Mouse (Mus musculus) adrenal gland, postnatal 36 days (tissue): ENCODE measurements around the gene Numb. TPM values are rescaled to one million over a fixed set of nuclear protein-coding genes. Genes with fewer than 3 reads are reported as not detected.
"Not testable (repeated sequence)": the region's sequence is repeated elsewhere in the genome, so short reads cannot be mapped to it uniquely, and the experiment has no call there.

ENCODE experiments used
- DNase-seq, 2 experiments: peaks; one replicate each; pipeline ENCODE4 v3.0.0; 2021; ENCODE audit warnings: mixed read lengths in 1 of 2
- long read RNA-seq, 2 experiments: library from polyadenylated mRNA; stranded (forward); transcript quantifications; one replicate each; pipeline ENCODE4 v2.0.0; 2021; ENCODE audit warnings: borderline sequencing depth in 2 of 2
- total RNA-seq, 2 experiments: library from RNA; stranded (reverse); gene quantifications; 2 replicates each; pipeline ENCODE4 v1.2.3; 2021

Gene Numb
- 10 to 100 TPM; 46.2 to 49.9 TPM for total RNA-seq
- long read RNA-seq, experiment 1, partial matches to known transcripts = 5 of 22 reads
- long read RNA-seq, experiment 1, other reads (novel, unspliced or antisense) = 15 of 22 reads
- long read RNA-seq, experiment 2, partial matches to known transcripts = 1 of 13 reads
- long read RNA-seq, experiment 2, other reads (novel, unspliced or antisense) = 10 of 13 reads

- peak; percentile 97 for DNase-seq
Observed at GRCm38 (mm10) chr12:83921535-83922381, at the start of gene Numb. Gene Numb (minus strand): TSS chr12:83921934.

DNA sequence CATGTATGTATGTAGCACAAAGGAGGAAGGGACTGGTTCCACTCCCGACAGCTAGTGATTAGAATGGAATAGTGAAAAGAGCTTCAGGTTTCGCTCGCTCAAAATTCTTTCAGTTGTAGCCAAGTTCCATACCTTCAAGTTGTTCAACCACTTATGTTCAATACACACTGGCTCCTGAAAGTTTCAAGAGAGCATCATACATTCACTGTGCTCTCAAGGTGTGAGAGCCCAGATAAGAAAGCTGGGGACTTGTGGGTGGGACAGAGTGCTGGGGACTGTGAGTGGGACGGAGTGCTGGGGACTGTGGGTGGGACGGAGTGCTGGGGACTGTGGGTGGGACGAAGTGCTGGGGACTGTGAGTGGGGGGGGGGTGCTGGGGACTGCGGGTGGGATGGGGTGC lies 43.5 kb upstream of the Numb start:
- no peak for DNase-seq

DNA sequence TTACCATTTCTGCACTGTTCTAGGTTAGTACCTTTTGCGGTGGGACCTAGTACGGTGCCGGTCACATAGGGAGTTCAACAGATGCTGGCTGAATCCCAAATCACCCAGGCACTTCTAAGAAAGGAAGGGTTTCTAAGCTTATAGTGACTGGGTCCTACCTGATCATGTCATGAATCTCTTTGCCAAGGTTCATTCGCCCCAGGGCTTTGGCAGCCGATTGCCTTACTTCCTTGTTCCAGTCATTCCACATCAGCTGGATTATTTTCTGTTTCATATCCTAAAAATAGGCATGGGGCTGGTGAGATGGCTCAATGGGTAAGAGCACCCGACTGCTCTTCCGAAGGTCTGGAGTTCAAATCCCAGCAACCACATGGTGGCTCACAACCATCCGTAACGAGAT lies 36.5 kb upstream of the Numb start:
- DNase-seq = no peak

DNA sequence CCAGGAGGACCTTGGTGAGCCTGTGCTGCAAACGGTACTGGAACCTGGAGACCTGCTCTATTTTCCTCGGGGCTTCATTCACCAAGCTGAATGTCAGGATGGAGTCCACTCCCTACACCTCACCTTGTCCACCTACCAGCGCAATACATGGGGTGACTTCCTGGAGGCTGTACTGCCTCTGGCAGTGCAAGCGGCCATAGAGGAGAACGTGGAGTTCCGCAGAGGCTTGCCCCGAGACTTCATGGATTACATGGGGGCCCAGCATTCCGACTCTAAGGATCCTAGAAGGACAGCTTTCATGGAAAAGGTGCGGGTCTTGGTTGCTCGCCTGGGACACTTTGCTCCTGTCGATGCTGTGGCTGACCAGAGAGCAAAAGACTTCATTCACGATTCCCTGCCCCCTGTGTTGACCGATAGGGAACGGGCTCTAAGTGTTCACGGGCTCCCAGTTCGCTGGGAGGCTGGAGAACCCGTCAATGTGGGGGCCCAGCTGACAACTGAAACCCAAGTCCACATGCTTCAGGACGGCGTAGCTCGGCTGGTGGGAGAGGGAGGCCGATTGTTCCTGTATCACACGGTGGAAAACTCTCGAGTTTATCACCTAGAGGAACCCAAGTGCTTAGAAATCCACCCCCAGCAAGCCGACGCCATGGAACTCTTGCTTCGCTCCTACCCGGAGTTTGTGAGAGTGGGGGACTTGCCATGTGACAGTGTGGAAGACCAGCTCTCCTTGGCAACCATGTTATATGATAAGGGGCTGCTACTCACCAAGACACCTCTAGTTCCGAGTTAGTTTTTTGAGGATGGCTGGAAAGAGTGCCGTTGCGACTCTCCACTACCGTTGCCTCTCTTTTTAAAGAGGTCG lies 30.2 kb upstream of the Numb start:
- DNase-seq = no peak

DNA sequence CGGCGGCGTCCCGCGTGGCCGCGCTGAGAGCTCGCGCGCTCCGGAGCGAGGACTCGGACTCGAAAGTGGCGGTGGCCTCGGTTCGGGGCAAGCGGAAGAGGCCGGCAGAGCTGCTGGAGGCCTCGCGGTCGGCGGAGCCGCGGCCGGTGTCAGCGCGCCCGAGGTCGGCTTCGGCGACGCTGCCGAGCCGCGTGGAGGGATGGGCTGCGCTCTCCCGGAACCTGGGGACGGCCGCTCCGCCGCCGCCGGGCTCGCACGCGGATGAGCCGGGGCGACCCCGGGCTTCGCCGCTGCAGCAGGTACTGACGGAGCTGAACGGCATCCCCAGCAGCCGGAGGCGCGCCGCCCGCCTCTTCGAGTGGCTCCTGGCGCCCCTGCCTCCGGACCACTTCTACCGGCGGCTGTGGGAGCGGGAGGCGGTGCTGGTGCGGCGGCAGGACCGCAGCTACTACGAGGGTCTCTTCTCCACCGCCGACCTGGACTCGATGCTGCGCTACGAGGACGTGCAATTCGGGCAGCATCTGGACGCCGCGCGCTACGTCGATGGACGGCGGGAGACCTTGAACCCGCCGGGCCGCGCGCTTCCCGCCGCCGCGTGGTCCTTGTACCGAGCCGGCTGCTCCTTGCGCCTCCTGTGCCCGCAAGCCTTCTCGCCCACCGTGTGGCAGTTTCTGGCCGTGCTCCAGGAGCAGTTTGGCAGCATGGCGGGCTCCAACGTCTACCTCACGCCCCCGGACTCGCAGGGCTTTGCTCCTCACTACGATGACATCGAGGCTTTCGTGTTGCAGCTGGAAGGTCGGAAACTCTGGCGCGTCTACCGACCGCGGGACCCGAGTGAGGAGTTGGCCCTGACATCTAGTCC lies 29.3 kb upstream of the Numb start:
- peak; percentile 54 to 56 for DNase-seq

- DNase-seq = peak; percentile 92 to 93
Observed at GRCm38 (mm10) chr12:83950493-83950839, 28.7 kb upstream of the Numb start, which contains the start of gene Riox1. Gene Riox1 (plus strand): TSS chr12:83950608.

GRCm38 (mm10) chr12:83949776-83950492 lies 28.2 kb upstream of the Numb start:
- no peak for DNase-seq

DNA sequence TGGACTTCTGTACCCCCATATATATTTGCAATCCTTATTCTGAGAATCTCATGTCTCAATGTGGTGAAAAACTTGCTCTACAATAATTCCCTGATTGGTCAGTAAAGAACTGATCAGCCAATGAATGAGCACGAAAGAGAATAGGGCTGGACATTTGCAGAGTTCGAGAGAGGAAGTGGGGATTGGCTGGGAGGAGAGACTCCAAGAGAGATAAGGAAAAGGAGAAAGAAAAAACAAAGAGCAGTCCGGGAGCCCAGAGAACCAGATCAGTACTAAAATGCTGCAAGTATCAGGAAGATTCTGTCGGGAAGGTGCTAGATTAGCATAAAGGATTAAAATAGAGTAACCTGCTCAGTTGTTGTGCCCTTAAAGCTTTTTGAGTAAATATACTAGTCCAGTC lies 27.3 kb upstream of the Numb start:
- no peak for DNase-seq

- no peak for DNase-seq
Observed at GRCm38 (mm10) chr12:83947260-83947811, 25.6 kb upstream of the Numb start.

- DNase-seq = no peak
Observed at GRCm38 (mm10) chr12:83941938-83942337, 20.2 kb upstream of the Numb start.

GRCm38 (mm10) chr12:83940031-83940430 lies 18.3 kb upstream of the Numb start:
- DNase-seq = no peak

GRCm38 (mm10) chr12:83939332-83939731 lies 17.6 kb upstream of the Numb start:
- no peak for DNase-seq

DNA sequence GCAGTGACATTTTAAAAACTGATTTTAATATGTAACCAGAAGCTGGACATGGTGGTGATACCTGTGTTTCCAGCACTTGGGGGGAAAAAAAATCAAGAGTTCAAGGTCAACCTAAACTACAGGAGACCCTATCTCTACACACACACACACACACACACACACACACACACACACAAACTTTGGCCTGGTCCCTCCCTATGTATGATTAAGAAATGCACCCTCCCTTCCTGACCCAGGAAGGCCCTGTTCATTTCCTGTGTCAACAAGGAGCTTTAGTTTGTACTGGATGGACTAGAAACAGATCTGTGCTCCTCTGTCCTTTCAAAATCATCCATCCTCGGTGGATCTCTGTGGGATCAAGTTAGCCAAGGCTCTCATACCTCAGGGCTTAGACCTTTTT lies 16.9 kb upstream of the Numb start:
- not testable (repeated sequence) for DNase-seq

- no peak for DNase-seq
Observed at GRCm38 (mm10) chr12:83937600-83937999, 15.9 kb upstream of the Numb start.

GRCm38 (mm10) chr12:83929186-83929804 lies 7.6 kb upstream of the Numb start:
- no peak for DNase-seq

- peak in 1 of 2 experiments; percentile 50 for DNase-seq
Observed at GRCm38 (mm10) chr12:83927747-83928146, 6.0 kb upstream of the Numb start.

- DNase-seq = no peak
Observed at GRCm38 (mm10) chr12:83926061-83926460, 4.3 kb upstream of the Numb start.

DNA sequence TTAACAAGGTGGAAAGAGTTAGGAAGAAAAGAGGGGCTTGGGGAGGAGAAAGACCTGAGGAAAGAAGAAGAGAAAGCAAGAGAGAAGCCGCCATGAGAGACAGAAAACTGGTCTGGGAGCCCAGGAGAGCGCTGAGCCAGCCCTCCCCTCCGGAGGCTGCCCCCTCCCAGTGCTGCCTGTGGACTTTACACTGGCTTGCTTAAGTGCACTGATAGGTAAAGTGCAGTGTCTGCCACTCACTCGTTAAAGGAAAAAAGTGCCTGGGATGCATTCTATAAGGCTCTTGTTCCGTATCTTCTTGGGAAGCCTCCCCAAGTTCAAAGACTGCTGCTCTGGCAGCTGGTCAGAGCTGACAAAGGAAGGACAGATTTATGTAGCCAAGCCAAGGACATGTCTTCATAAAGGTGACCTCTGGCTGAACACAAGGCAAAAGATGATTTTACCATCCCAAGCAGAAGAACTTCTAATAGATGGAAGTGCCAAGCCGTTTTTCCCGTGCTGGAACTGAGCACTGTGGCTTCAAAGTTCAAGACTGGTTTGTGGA lies 3.5 kb upstream of the Numb start:
- no peak for DNase-seq

DNA sequence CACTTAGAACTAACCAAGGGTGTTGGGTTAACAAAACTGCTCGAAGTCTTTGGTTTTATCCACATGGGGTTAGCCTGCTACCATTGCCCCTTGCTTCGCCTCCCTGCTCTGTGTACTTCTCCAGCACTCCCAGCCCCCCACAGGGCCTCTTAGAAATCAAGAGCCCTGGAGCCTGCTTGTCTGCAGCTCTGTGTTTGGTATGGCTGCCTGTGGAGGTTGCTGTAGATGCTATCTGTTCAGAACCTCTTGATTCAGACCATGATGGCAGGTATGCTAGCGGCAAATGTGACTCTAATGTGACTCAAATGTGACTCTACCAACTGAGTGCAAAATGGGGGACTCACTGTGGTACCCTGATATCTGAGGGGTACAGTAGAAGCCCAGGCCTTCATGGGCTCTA lies 2.6 kb upstream of the Numb start:
- DNase-seq = no peak

- no peak for DNase-seq
Observed at GRCm38 (mm10) chr12:83923486-83923859, 1.7 kb upstream of the Numb start.
